8 mouse cellular contexts compared by ENCODE assay signal in genomic region chr15:85991453-85992124, GRCm38 (mm10). TPM values are rescaled to one million over a fixed set of nuclear protein-coding genes. Genes with fewer than 3 reads are reported as not detected.
DNase-seq lines count a peak whose midpoint lies in the region; ATAC-seq lines count a peak whose summit lies in the region.

No protein-coding gene starts in this region.

- H3K9me3 ChIP-seq in embryonic facial prominence, embryonic 14.5 days (ENCODE audit: control insufficient read depth, low read length): no peaks in the 10 kb centered on the region
- H3K9me3 ChIP-seq in kidney, embryonic 14.5 days (ENCODE audit: control insufficient read depth, low read length): no peaks in the 10 kb centered on the region

- no peaks in the 10 kb centered on the region for H3K36me3 ChIP-seq in embryonic facial prominence, embryonic 14.5 days (ENCODE audit: control insufficient read depth, insufficient read depth, low read length)
- no peaks in the 10 kb centered on the region for H3K36me3 ChIP-seq in kidney, embryonic 14.5 days (ENCODE audit: control insufficient read depth, insufficient read depth, low read length)

- no peak overlapping the region for H3K9ac ChIP-seq in embryonic facial prominence, embryonic 14.5 days (ENCODE audit: low read depth, low read length)
- H3K9ac ChIP-seq in kidney, embryonic 14.5 days (ENCODE audit: low read depth, low read length): no peak overlapping the region

- no peak overlapping the region for H3K4me2 ChIP-seq in embryonic facial prominence, embryonic 14.5 days (ENCODE audit: low read depth, low read length)
- no peak overlapping the region for H3K4me2 ChIP-seq in kidney, embryonic 14.5 days (replicated peaks; ENCODE audit: low read depth, low read length)

- H3K27me3 ChIP-seq in embryonic facial prominence, embryonic 14.5 days (replicated peaks; ENCODE audit: control insufficient read depth, insufficient read depth, low read length): no peaks in the 10 kb centered on the region
- no peaks in the 10 kb centered on the region for H3K27me3 ChIP-seq in kidney, embryonic 14.5 days (ENCODE audit: control insufficient read depth, insufficient read depth, low read length)

- 45% methylated on average over 5 of the region's 5 CpGs for WGBS in embryonic facial prominence, embryonic 14.5 days
- WGBS in kidney, embryonic 14.5 days: 59% methylated on average over 5 of the region's 5 CpGs

- H3K4me1 ChIP-seq in embryonic facial prominence, embryonic 14.5 days (ENCODE audit: control insufficient read depth, insufficient read depth, low read length): peaks cover 31% of the 10 kb centered on the region; the same call in 1 of the 2 replicates
- peaks cover 43% of the 10 kb centered on the region for H3K4me1 ChIP-seq in kidney, embryonic 14.5 days (ENCODE audit: control insufficient read depth, insufficient read depth, low read length)

- peak; percentile 49 for DNase-seq in adrenal gland, postnatal 10 days
- DNase-seq in adrenal gland, postnatal 25 days: no peak
- peak; percentile 71 for DNase-seq in embryonic facial prominence, embryonic 14.5 days (ENCODE audit: low spot score)
- DNase-seq in lung, postnatal 14 days: peak; percentile 46
- no peak for DNase-seq in right cerebral cortex, postnatal 14 days
- no peak for DNase-seq in spleen, postnatal 36 days (ENCODE audit: low spot score in 2 of 2)
- DNase-seq in heart, adult 18-20 months: no peak

- H3K4me3 ChIP-seq in embryonic facial prominence, embryonic 14.5 days (ENCODE audit: low read depth, low read length): no peak overlapping the region
- no peak overlapping the region for H3K4me3 ChIP-seq in kidney, embryonic 14.5 days (ENCODE audit: low read length)

- H3K27ac ChIP-seq in embryonic facial prominence, embryonic 14.5 days (replicated peaks; ENCODE audit: low read depth, low read length): peak overlapping the region; percentile 44; the same call in 1 of the 2 replicates
- peak overlapping the region; percentile 67; the same call in 1 of the 2 replicates for H3K27ac ChIP-seq in kidney, embryonic 14.5 days (ENCODE audit: low read depth, low read length)

- peak; percentile 23; the same call in 1 of the 2 replicates for ATAC-seq in embryonic facial prominence, embryonic 14.5 days (ENCODE audit: low read depth)
- peak; percentile 10; the same call in 1 of the 2 replicates for ATAC-seq in kidney, embryonic 14.5 days (ENCODE audit: low FRiP score, low TSS enrichment)

RNA-seq across cellular contexts. Expression of gene Celsr1, which starts 42.0 kb away (rescaled TPM):
- total RNA-seq in adrenal gland, postnatal 10 days (2021): 1 to 10 TPM; 4.4 to 6.5 TPM
- 6.9 and 8.7 TPM in 2 replicates for total RNA-seq in adrenal gland, postnatal 25 days (2021)
- polyA plus RNA-seq in embryonic facial prominence, embryonic 14.5 days (2014; fragmentation: Nextera tagmentation; extraction: Ambion mirVana): 5.5 TPM in 2 replicates
- 6.8 and 8.8 TPM in 2 replicates for polyA plus RNA-seq in kidney, embryonic 14.5 days (2014; fragmentation: Nextera tagmentation; extraction: Ambion mirVana)
- 1 to 10 TPM; 5.0 to 5.1 TPM for total RNA-seq in heart, adult 18-20 months (2021)

Comparison
In these comparisons a context has a peak if more than half of its experiments do, and no peak if none do; other contexts are left out.
1. DNase-seq: peak in adrenal gland, postnatal 10 days (single experiment), embryonic facial prominence, embryonic 14.5 days (single experiment) and lung, postnatal 14 days (single experiment); none in adrenal gland, postnatal 25 days (single experiment), right cerebral cortex, postnatal 14 days (single experiment), spleen, postnatal 36 days (0 of 2) and heart, adult 18-20 months (0 of 2).